Comparison of ENCODE assay signal across 24 mouse cellular contexts in the genomic region with DNA sequence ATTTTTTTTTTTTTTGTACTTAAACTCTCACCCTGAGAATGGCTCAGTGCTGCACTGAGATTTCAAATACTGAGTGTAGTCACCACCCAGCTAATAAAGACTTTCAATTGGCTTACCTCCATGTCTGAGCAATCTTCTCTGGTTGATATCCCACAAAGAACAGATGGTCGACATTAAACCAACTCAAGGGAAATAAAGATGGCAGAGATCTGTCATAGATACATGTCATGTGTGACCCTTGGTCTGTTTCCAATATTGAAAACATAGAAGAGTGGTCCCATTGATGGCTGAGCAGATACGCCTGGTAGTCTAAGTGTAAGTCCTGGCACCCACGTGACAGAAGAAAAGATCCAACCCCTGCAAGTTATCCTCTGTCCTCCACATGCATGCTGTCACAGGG.
DNase-seq lines count a peak whose midpoint lies in the region; ATAC-seq and TF ChIP-seq lines count a peak whose summit lies in the region.
"Had no signal": no experiment of that assay in that cellular context is flagged by ENCODE, and none has a peak within 500 bp of the region (broad histone marks: within the 10 kb centered on the region; RNA-seq: fewer than 3 reads in every experiment).

No protein-coding gene starts in this region.

- H3K4me3 ChIP-seq in hindbrain, embryonic 13.5 days: no peak overlapping the region
- no peak overlapping the region for H3K4me3 ChIP-seq in hindbrain, embryonic 10.5 days
- H3K4me3 ChIP-seq in layer of hippocampus, adult 2 months: no peak overlapping the region
- H3K4me3 ChIP-seq in neural tube, embryonic 13.5 days: no peak overlapping the region
- H3K4me3 ChIP-seq: forebrain, embryonic 13.5 days; heart, embryonic 15.5 days; intestine, embryonic 15.5 days had no signal

- H3K4me2 ChIP-seq in hindbrain, embryonic 13.5 days: no peak overlapping the region
- H3K4me2 ChIP-seq in neural tube, embryonic 13.5 days: no peak overlapping the region
- H3K4me2 ChIP-seq: intestine, embryonic 15.5 days had no signal

- peaks cover 8% of the 10 kb centered on the region; the same call in 1 of the 2 replicates for H3K4me1 ChIP-seq in hindbrain, embryonic 13.5 days (replicated peaks)
- peaks cover 5% of the 10 kb centered on the region for H3K4me1 ChIP-seq in hindbrain, embryonic 10.5 days (replicated peaks)
- H3K4me1 ChIP-seq in neural tube, embryonic 13.5 days (replicated peaks): no peaks in the 10 kb centered on the region; the same call in 1 of the 2 replicates
- H3K4me1 ChIP-seq: forebrain, embryonic 13.5 days; heart, embryonic 12.5 days; heart, embryonic 15.5 days; intestine, embryonic 15.5 days had no signal

- DNase-seq in hindbrain, embryonic 10.5 days (ENCODE audit: low spot score): no peak
- DNase-seq in layer of hippocampus, adult 2 months (ENCODE audit: low spot score in 2 of 2): no peak
- no peak for DNase-seq in layer of hippocampus, adult 11-12 months (ENCODE audit: low spot score)
- DNase-seq in neural tube, embryonic 10.5 days (ENCODE audit: extremely low spot score, low spot score): no peak
- DNase-seq: adrenal gland, postnatal 10 days; adrenal gland, postnatal 36 days; B cell, adult 2 months; cerebellum, adult 18-20 months; cerebellum, adult 9-10 months; gastrocnemius, postnatal 10 days; gastrocnemius, postnatal 36 days; heart, postnatal 10 days; heart, postnatal 36 days had no signal

- H3K9ac ChIP-seq in hindbrain, embryonic 13.5 days: no peak overlapping the region
- H3K9ac ChIP-seq in neural tube, embryonic 13.5 days: no peak overlapping the region
- H3K9ac ChIP-seq: forebrain, embryonic 13.5 days; heart, embryonic 15.5 days; hindbrain, embryonic 14.5 days; intestine, embryonic 15.5 days had no signal

- no peak overlapping the region for H3K27ac ChIP-seq in hindbrain, embryonic 13.5 days
- no peak overlapping the region for H3K27ac ChIP-seq in hindbrain, embryonic 10.5 days
- H3K27ac ChIP-seq in layer of hippocampus, adult 2 months: peak overlapping the region; percentile 48; the same call in 1 of the 2 replicates
- no peak overlapping the region for H3K27ac ChIP-seq in neural tube, embryonic 13.5 days (replicated peaks)
- H3K27ac ChIP-seq: forebrain, embryonic 13.5 days; heart, embryonic 15.5 days; hindbrain, embryonic 14.5 days; intestine, embryonic 15.5 days had no signal

- no peaks in the 10 kb centered on the region for H3K9me3 ChIP-seq in hindbrain, embryonic 13.5 days
- no peaks in the 10 kb centered on the region for H3K9me3 ChIP-seq in hindbrain, embryonic 10.5 days
- H3K9me3 ChIP-seq in neural tube, embryonic 13.5 days: no peaks in the 10 kb centered on the region
- H3K9me3 ChIP-seq: forebrain, embryonic 10.5 days; forebrain, embryonic 13.5 days; heart, embryonic 12.5 days; heart, embryonic 15.5 days; intestine, embryonic 15.5 days had no signal

- H3K27me3 ChIP-seq in hindbrain, embryonic 13.5 days: no peaks in the 10 kb centered on the region
- no peaks in the 10 kb centered on the region for H3K27me3 ChIP-seq in hindbrain, embryonic 10.5 days (ENCODE audit: insufficient read depth, poor library complexity, severe bottlenecking)
- no peaks in the 10 kb centered on the region for H3K27me3 ChIP-seq in neural tube, embryonic 13.5 days
- H3K27me3 ChIP-seq: CH12.LX; forebrain, embryonic 13.5 days; heart, embryonic 12.5 days; heart, embryonic 15.5 days; intestine, embryonic 15.5 days had no signal

- peak; percentile 21; the same call in 1 of the 2 replicates for ATAC-seq in hindbrain, embryonic 13.5 days (ENCODE audit: low FRiP score)
- 0 out of 2 replicates have a peak, but pooled peaks have one; percentile 51 for ATAC-seq in neural tube, embryonic 13.5 days (ENCODE audit: low read depth)
- ATAC-seq: intestine, embryonic 15.5 days; Patski had no signal

- no peak for TF ChIP-seq CTCF in layer of hippocampus, adult 2 months (conservative IDR thresholded peaks at IDR 0.05)

- H3K36me3 ChIP-seq in hindbrain, embryonic 13.5 days: no peaks in the 10 kb centered on the region
- H3K36me3 ChIP-seq in hindbrain, embryonic 10.5 days: no peaks in the 10 kb centered on the region
- H3K36me3 ChIP-seq in neural tube, embryonic 13.5 days: no peaks in the 10 kb centered on the region
- H3K36me3 ChIP-seq: forebrain, embryonic 10.5 days; G1E; heart, embryonic 12.5 days; heart, embryonic 15.5 days; intestine, embryonic 15.5 days had no signal

- 72% methylated on average over 3 of the region's 3 CpGs for WGBS in hindbrain, embryonic 13.5 days
- 83% methylated on average over 3 of the region's 3 CpGs for WGBS in hindbrain, embryonic 10.5 days
- 72% methylated on average over 3 of the region's 3 CpGs for WGBS in neural tube, embryonic 13.5 days
